Mouse (Mus musculus) thymus, postnatal 14 days (tissue): ENCODE measurements around the gene Psme1.
A peak's percentile ranks its signal among the peaks of the same experiment; 100 is the strongest.

Experiments
- DNase-seq: peaks from one replicate; pipeline ENCODE4 v3.0.0; 2021

The Psme1 gene

DNA sequence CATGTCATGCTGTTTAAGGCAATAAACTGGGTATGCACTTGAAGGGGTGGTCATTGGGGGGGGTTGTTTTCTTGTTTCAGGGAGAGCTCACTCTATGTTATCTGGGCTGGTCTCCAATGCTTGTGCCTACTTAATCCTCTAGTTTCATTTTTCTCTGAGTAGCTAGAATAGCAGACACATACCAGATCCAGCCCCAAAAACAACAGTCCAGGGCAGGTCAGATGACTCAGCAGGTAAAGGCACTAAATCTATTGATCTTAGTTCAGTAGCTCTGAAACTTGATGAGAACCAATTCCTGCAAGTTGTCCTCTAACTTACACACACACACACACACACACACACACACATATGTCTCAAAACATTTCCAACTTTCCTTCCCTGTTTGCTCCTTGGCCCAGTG lies 6.2 kb upstream of the Psme1 start:
- DNase-seq = no peak

GRCm38 (mm10) chr14:55575302-55575701 lies 2.6 kb upstream of the Psme1 start, which contains the start of gene Fitm1:
TSS of gene Fitm1 (plus strand) at chr14:55575617.
- DNase-seq = no peak

GRCm38 (mm10) chr14:55575711-55576110 lies 2.2 kb upstream of the Psme1 start:
- DNase-seq = no peak

GRCm38 (mm10) chr14:55576376-55576775 lies 1.5 kb upstream of the Psme1 start:
- no peak for DNase-seq

DNA sequence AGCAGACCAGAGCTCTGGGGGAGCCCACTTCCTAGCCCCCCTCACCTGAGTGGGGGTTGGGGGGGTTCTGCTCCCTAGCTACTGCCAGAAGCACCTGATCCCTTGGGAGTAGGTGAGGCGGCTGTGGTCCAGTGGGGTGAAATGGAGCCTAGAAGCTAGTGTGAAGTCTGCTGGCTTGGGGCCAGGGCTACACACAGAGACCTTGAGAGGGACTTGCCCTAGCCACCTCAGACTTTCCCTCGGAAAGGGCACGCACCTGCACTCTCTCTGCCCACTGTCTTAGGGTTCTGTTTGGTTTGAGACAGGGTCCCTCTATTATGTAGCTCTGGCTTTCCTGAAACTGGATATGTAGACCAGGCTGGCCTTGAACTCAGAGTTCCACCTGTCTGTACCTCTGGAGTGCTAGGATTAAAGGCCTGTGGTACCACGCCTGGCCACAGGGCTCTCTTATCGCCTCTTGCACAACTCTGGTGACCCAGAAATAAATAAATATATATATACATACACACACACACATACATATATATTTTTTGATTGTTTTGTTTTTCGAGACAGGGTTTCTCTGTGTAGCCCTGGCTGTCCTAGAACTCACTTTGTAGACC lies 846 bp downstream of the Psme1 start:
- no peak for DNase-seq

DNA sequence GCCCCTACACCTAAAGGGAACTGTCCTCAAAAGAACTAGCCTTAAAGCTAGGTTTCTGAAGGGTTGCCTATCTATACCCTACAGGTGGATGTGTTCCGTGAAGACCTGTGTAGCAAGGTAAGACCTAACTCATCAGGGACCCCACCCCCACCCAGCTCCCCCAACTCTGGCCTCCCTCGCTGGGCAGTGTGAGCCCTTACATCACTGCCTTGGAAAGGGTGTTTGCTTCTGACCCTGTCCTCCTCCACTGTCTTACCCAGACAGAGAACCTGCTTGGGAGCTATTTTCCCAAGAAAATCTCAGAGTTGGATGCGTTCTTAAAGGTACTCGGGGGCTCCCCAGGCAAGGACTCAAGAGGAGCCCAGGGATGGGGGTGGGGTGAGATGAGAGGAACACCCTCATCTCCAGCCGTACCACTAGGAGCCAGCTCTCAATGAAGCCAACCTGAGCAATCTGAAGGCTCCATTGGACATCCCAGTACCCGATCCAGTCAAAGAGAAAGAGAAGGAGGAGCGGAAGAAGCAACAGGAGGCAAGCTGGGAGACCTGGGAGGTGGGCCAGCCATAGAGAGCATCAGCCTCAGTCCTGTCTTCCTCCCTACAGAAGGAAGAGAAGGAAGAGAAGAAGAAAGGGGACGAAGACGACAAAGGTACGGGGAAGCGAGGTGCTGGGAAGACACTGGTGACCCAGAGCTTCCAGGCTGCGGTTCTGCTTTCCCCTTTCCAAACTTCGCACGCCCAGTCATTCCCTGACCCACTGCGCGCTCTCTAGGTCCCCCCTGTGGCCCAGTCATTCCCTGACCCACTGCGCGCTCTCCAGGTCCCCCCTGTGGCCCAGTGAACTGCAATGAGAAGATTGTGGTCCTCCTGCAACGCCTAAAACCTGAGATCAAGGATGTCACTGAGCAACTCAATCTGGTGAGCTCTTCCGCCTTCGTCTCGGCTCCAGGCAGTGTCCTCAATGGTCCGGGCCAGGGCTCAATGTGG lies 1.9 kb downstream of the Psme1 start:
- DNase-seq = no peak

DNA sequence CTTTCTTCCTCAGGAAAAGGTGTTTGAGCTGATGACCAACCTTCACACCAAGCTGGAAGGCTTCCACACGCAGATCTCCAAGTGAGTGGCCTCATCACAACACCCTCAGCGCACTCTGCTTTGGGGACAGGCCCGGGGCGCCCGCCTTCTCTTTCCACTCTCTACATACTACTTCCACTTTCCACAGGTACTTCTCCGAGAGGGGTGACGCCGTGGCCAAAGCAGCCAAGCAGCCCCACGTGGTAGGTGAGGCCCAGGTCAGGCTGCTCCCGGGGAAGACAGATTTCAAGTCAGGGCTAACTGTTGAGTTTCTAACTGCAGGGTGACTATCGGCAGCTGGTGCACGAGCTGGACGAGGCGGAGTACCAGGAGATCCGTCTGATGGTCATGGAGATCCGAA lies 2.8 kb downstream of the Psme1 start:
- no peak for DNase-seq

DNA sequence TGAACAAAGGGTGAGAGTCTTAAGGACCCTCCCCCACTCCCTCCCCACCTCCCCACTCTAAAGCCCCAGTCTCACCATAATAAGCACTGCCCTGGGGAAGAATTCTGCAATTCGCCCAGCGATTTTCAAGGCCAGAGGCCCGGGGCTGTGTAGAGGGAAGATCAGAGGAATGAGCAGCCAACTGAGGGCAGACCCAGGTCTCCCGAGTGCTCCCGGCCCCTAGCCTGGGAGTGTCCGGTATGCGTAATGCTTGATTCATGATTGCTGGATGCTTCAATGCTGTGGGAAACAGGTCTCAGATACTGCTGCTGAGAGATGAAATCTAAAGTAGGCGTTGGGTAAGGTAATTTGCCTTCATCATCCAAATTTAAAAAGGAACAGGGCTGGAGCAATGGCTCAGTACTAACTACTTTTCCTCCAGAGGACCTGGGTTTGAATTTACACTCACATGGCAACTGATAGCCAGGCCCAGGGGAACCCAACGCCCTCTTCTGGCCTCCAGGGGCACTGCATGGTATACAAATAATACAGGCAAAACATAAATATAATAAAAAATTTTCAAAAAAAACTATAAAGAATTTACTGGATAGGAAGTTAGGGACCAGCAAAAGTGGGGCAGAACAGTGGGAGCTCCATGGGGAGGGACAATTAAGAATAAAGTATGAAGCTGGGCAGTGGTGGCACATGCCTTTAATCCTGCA lies 4.2 kb downstream of the Psme1 start:
- no peak for DNase-seq

GRCm38 (mm10) chr14:55584303-55584701 lies 6.4 kb downstream of the Psme1 start:
- DNase-seq = no peak

DNA sequence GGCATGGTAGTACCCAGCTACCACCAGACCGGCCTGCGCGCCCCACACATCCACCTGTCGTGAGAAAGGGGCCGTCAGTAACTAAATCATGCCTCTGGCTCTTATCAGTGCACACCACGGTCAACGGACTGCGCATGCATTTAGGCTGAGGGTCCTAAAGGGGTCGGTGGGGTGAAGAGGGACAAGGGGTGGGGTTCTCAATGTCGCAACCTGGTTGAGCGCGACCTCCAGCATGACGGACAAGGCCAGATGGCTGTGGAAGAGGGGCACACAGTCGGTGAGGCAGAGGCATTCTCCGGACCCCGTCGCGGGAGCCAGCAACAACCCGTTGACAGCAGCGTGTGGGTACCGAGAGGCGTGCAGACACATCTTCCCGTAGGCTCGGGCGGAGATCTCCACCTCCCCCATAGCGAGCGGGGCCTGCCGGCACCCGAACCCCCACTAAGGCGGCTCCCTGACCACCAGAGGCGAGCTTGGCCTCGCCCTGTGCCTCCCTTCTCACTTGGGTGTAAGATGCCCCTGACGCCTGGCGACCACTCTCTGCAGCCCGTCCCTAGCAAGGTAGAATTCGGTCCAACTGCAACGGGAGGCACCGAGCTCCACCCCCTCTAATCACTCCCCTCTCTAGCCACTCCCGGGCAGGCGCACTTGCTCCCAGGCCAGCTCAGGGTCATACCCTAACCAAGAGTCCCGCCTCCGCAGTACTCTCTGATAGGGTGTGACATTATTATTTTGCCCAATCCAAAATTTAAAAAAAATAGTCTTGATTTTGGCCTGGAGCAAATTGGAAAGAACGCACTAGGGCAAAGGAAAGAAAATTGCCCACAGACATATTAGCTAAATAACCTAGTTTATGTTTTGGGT lies 7.0 kb downstream of the Psme1 start, which contains the start of gene Emc9:
TSS of gene Emc9 (minus strand) at position 601 of the 864 bp plus-strand sequence.
- DNase-seq = peak; percentile 46

DNA sequence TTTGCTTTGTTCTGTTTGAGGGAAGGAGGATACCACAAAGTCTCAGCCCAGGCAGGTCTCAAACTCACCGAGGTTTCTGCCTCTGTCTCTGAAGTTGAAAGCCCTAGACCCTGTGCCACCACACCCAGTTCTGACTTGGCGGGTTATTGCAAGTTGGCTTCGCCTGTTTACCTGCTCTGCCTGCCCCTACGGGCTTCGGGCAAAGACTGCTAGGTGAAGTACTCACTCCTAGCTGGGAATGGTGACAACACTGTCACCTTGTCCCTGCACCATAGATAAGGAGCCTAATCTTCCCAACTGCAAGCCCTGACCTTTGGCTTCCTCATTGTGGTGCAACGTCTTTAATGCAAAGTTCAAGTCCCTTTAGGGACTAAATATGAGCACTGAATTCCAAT lies 7.6 kb downstream of the Psme1 start:
- DNase-seq = peak; percentile 30

GRCm38 (mm10) chr14:55586149-55586548 lies 8.2 kb downstream of the Psme1 start:
- DNase-seq = no peak

- no peak for DNase-seq
Observed at GRCm38 (mm10) chr14:55589271-55589670, 11.3 kb downstream of the Psme1 start.

GRCm38 (mm10) chr14:55589771-55590448 lies 12.0 kb downstream of the Psme1 start:
- DNase-seq = no peak

DNA sequence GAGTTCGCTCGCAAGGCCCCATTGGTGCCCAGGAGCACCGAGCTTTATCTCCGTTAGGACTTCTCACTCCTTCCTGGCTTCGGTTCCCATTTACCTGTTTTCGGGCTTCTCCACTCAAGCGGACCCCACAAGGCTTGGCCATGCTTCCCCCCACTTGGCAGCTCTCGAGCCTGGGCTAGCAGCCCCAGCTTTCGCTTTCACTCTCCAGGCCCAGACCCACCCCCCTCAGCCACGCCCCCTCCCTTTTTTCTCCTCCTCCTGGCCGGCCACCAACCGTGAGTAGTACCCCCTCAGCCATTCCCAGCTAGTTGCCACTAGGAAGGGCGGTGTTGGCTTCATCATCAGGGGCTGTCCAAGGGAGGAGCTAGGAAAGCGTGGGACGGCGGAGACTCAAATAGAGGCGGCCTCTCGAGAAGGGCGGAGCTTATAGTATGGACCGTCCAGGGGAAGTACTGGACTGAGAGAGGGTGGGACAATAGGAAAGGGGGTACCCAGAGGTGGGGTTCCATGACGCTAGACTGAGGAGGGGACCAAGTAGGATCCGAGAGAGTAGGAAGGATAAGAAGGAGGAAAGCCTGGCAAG lies 12.9 kb downstream of the Psme1 start, which contains the start of gene Psme2:
TSS of gene Psme2 (minus strand) at position 366 of the 583 bp plus-strand sequence.
- DNase-seq = peak; percentile 75

DNA sequence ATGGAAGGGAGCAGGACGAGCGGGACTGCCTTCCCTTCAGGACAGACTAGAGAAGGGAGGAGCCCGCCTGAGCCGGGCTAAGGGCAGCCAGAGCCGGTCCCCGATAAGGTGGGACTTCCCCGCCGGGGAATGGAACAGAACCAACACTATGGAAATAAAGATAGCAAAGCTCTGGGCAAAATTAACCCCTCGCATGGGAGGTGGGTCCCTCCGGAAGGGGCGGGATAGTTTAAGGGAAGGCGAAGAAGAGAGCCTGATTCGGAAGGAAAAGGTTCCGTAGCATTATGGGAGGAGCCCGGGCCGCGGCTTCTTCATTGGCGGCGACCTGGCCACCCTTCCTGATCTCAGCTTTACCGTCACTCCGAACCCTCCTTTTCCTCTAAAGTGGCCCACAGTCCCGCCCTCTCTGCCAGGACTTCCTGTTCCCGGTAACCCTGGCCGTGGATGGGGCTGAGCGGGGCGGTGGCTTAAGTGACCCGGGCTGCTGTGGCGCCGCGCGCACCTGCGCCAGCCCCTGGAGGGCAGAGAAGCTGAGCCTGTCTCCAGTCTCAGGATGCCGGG lies 13.5 kb downstream of the Psme1 start, which contains the start of gene Rnf31:
TSS of gene Rnf31 (plus strand) at position 378 of the 561 bp plus-strand sequence.
- DNase-seq = peak; percentile 88

DNA sequence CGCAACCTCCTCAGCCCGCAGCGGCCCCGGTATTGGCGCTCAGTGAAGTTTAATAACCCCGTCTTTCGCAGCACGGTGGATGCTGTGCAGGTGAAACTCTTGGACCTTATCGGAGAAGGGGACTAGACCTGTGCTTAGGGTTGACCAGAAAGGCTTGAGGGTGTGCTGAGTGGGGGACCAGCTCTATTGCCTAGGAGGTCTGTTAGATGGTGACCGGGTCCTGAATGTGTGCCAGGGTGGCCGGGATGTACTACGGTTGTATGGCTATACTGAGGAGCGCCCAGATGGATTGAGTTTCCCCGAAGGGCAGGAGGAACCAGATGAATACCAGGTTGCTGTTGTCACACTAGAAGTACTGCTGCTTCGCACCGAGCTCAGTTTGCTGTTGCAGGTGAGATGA lies 14.3 kb downstream of the Psme1 start:
- no peak for DNase-seq

DNA sequence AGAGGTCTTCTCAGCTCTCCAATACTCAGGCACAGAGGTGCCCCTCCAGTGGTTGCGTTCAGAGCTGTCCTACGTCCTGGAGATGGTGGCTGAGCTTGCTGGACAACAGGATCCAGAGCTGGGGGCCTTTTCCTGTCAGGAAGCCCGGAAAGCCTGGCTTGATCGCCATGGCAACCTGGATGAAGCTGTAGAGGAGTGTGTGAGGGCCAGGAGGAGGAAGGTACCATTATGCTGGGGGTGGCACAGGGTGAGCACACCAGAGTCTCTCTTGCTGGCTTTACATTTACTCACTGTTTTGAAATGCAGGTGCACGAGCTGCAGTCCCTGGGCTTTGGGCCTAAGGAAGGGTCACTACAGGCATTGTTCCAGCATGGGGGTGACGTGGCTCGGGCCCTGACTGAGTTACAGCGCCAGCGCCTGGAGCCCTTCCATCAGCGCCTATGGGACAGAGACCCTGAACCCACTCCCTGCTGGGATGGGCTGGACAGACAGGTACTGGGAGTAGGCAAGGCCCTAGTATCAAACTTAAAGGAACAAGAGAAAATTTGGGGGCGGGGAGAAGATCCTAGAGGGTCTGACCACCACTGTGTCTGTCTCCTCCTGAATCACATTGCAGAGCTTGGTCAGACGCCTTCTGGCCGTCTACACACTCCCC lies 18.2 kb downstream of the Psme1 start:
- DNase-seq = no peak

DNA sequence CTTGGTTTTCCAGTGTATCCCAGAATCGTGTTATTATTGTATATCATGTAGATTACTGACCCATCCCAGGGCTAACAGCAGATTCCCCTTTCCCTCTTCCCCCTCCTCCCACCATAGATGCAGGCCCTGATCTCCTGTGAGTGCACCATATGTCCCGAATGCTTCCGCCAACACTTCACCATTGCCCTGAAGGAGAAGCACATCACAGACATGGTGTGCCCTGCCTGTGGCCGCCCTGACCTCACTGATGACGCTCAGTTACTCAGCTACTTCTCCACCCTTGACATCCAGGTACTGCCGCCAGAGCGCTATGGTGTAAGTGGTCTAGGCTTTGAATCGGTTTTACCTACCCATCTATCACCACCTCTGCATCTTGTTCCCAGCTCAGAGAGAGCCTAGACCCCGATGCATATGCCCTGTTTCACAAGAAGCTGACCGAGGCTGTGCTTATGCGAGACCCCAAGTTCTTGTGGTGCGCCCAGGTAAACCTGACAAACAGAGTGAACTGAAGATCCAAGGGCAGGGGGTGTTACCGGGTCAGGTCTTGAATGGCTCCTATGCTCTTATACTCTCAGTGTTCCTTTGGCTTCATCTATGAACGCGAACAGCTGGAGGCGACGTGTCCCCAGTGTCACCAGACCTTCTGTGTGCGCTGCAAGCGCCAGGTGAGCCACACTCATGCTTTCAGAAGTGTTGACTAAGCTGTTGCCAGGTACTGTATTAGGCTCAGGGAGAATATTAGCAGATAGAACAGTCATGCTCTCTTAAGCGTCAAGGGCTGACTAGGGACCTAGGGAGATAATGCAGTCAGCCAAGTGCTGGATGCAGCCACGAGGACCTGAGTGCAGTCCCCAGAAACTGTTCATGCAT lies 20.8 kb downstream of the Psme1 start:
- no peak for DNase-seq
